Mouse (Mus musculus): ENCODE results near the gene Sars2.

- TF ChIP-seq POLR2A (IDR thresholded peaks at IDR 0.05; ENCODE audit: low read depth, low read length): no peak
- no peak for TF ChIP-seq CTCF (conservative IDR thresholded peaks at IDR 0.05; ENCODE audit: insufficient read depth, insufficient read length, low read depth, low read length)
Observed at GRCm38 (mm10) chr7:28769414-28769958, 27.7 kb downstream of the Sars2 start.

All from kidney, adult 2 months (tissue).